Mouse (Mus musculus): Measurements from ENCODE around the gene Fancc. TPM values are rescaled to one million over a fixed set of nuclear protein-coding genes. Genes with fewer than 3 reads are reported as not detected.

Gene Fancc
- polyA plus RNA-seq, 1 experiment, result 14.7 TPM

DNA sequence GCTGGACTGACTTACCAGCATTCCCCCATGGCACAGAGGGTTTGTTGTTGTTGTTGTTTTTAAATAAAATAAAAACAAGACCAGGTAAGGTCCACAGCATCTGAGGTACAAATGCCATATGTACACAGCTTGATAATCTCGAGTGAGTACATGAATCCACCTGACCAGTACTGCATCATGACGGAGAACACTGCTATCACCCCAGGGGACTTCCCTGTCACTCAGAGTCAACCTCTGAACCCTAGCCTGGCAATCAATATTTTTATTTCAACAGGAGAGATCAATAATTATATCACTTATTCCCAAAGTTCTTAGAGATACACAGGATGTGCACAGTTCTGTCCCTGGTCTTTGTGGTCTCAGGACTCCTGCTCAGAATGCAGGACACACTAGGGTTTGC is 171.1 kb downstream of the Fancc start:
- Histone ChIP-seq H3K4me1 (replicated peaks; ENCODE audit: control insufficient read depth, insufficient read depth, low read length) (peaks cover 11% of the 10 kb centered on the region), H3K27me3 (ENCODE audit: control insufficient read depth, insufficient read depth, low read length) (no peaks in the 10 kb centered on the region), H3K27ac (ENCODE audit: control insufficient read depth, insufficient read depth, low read length) (no peak overlapping the region), H3K4me3 (ENCODE audit: control insufficient read depth, insufficient read depth, low read length) (no peak overlapping the region), H3K36me3 (ENCODE audit: control insufficient read depth, insufficient read depth, low read length) (no peaks in the 10 kb centered on the region)
- TF ChIP-seq CTCF (IDR thresholded peaks at IDR 0.05; ENCODE audit: borderline replicate concordance, control insufficient read depth, extremely low read depth, insufficient read depth, low read length, poor library complexity) (no peak), POLR2A (IDR thresholded peaks at IDR 0.05; ENCODE audit: control insufficient read depth, extremely low read depth, insufficient read depth, low read length, poor library complexity) (no peak)
- WGBS, result 92% methylated on average over 2 of the region's 2 CpGs
- DNase-seq, result no peak

- TF ChIP-seq CTCF (IDR thresholded peaks at IDR 0.05; ENCODE audit: borderline replicate concordance, control insufficient read depth, extremely low read depth, insufficient read depth, low read length, poor library complexity) (no peak), POLR2A (IDR thresholded peaks at IDR 0.05; ENCODE audit: control insufficient read depth, extremely low read depth, insufficient read depth, low read length, poor library complexity) (no peak)
- H3K4me1 ChIP-seq (replicated peaks; ENCODE audit: control insufficient read depth, insufficient read depth, low read length), result peaks cover 11% of the 10 kb centered on the region
- H3K27ac ChIP-seq (ENCODE audit: control insufficient read depth, insufficient read depth, low read length), result no peak overlapping the region
- H3K36me3 ChIP-seq (ENCODE audit: control insufficient read depth, insufficient read depth, low read length), result no peaks in the 10 kb centered on the region; the same call in 1 of the 2 replicates
- DNase-seq, result no peak
- WGBS, result 75% methylated on average over 10 of the region's 10 CpGs
- no peaks in the 10 kb centered on the region for H3K27me3 ChIP-seq (ENCODE audit: control insufficient read depth, insufficient read depth, low read length)
- no peak overlapping the region for H3K4me3 ChIP-seq (ENCODE audit: control insufficient read depth, insufficient read depth, low read length)
Observed at GRCm38 (mm10) chr13:63324978-63325848, 171.9 kb downstream of the Fancc start.

DNA sequence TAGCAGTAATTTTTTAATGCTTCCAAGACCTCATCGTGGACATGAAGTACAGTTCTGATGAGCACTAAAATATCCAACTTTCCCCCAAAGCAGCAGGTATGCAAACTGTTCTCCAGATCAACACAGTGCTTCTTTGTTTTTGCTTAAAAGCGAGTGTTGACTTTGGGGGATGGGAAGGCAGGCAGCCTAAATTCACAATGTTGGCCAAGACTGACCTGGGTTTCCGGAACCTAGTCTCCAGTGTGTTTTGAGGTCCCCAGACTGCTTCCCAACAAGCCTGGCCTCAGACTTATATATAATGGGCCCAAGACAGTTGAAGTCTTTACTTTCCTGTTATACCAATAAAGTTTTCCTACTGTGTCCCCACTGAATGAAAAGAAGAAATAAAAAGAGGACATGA is 172.8 kb downstream of the Fancc start:
- Histone ChIP-seq H3K27ac (ENCODE audit: control insufficient read depth, insufficient read depth, low read length) (no peak overlapping the region), H3K4me1 (replicated peaks; ENCODE audit: control insufficient read depth, insufficient read depth, low read length) (peaks cover 11% of the 10 kb centered on the region), H3K4me3 (ENCODE audit: control insufficient read depth, insufficient read depth, low read length) (no peak overlapping the region), H3K27me3 (ENCODE audit: control insufficient read depth, insufficient read depth, low read length) (no peaks in the 10 kb centered on the region), H3K36me3 (ENCODE audit: control insufficient read depth, insufficient read depth, low read length) (no peaks in the 10 kb centered on the region; the same call in 1 of the 2 replicates)
- TF ChIP-seq POLR2A (IDR thresholded peaks at IDR 0.05; ENCODE audit: control insufficient read depth, extremely low read depth, insufficient read depth, low read length, poor library complexity) (no peak), CTCF (IDR thresholded peaks at IDR 0.05; ENCODE audit: borderline replicate concordance, control insufficient read depth, extremely low read depth, insufficient read depth, low read length, poor library complexity) (no peak)
- DNase-seq, result no peak
- WGBS, result 93% methylated on average over 3 of the region's 3 CpGs

GRCm38 (mm10) chr13:63323286-63324075 is 173.6 kb downstream of the Fancc start:
- no peak overlapping the region for H3K4me3 ChIP-seq (ENCODE audit: control insufficient read depth, insufficient read depth, low read length)
- DNase-seq, result no peak
- peaks cover 13% of the 10 kb centered on the region for H3K4me1 ChIP-seq (replicated peaks; ENCODE audit: control insufficient read depth, insufficient read depth, low read length)
- 91% methylated on average over 9 of the region's 9 CpGs for WGBS
- TF ChIP-seq CTCF (IDR thresholded peaks at IDR 0.05; ENCODE audit: borderline replicate concordance, control insufficient read depth, extremely low read depth, insufficient read depth, low read length, poor library complexity) (no peak), POLR2A (IDR thresholded peaks at IDR 0.05; ENCODE audit: control insufficient read depth, extremely low read depth, insufficient read depth, low read length, poor library complexity) (no peak)
- H3K27me3 ChIP-seq (ENCODE audit: control insufficient read depth, insufficient read depth, low read length), result no peaks in the 10 kb centered on the region
- H3K27ac ChIP-seq (ENCODE audit: control insufficient read depth, insufficient read depth, low read length), result no peak overlapping the region
- no peaks in the 10 kb centered on the region; the same call in 1 of the 2 replicates for H3K36me3 ChIP-seq (ENCODE audit: control insufficient read depth, insufficient read depth, low read length)

DNA sequence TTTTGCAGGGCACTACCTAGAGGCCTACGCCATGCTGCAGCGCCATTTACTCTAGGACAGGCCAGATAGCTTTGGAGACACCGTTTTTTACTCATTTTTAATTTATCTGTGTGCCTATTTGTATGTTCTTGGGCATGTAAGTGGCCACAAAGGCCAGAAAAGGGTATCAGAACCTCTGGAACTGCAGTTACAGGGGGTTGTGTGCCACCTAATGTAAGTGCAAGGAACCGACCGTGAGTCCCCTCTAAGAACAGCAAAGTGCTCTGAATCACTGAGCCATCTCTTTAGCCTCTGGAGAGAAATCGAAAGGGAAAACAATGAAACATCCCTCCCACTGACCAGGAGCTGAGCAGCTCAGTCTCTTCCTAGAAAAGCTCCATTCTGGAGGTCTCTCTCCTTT is 174.3 kb downstream of the Fancc start:
- H3K4me3 ChIP-seq (ENCODE audit: control insufficient read depth, insufficient read depth, low read length), result no peak overlapping the region
- WGBS, result 97% methylated on average over 6 of the region's 6 CpGs
- H3K27ac ChIP-seq (ENCODE audit: control insufficient read depth, insufficient read depth, low read length), result no peak overlapping the region
- no peaks in the 10 kb centered on the region; the same call in 1 of the 2 replicates for H3K36me3 ChIP-seq (ENCODE audit: control insufficient read depth, insufficient read depth, low read length)
- TF ChIP-seq CTCF (IDR thresholded peaks at IDR 0.05; ENCODE audit: borderline replicate concordance, control insufficient read depth, extremely low read depth, insufficient read depth, low read length, poor library complexity) (no peak), POLR2A (IDR thresholded peaks at IDR 0.05; ENCODE audit: control insufficient read depth, extremely low read depth, insufficient read depth, low read length, poor library complexity) (no peak)
- no peak for DNase-seq
- no peaks in the 10 kb centered on the region for H3K27me3 ChIP-seq (ENCODE audit: control insufficient read depth, insufficient read depth, low read length)
- peaks cover 13% of the 10 kb centered on the region for H3K4me1 ChIP-seq (replicated peaks; ENCODE audit: control insufficient read depth, insufficient read depth, low read length)

- Histone ChIP-seq H3K27ac (ENCODE audit: control insufficient read depth, insufficient read depth, low read length) (no peak overlapping the region), H3K36me3 (ENCODE audit: control insufficient read depth, insufficient read depth, low read length) (no peaks in the 10 kb centered on the region; the same call in 1 of the 2 replicates), H3K27me3 (ENCODE audit: control insufficient read depth, insufficient read depth, low read length) (no peaks in the 10 kb centered on the region), H3K4me1 (replicated peaks; ENCODE audit: control insufficient read depth, insufficient read depth, low read length) (peaks cover 13% of the 10 kb centered on the region), H3K4me3 (ENCODE audit: control insufficient read depth, insufficient read depth, low read length) (no peak overlapping the region)
- WGBS, result 82% methylated on average over 5 of the region's 5 CpGs
- TF ChIP-seq CTCF (IDR thresholded peaks at IDR 0.05; ENCODE audit: borderline replicate concordance, control insufficient read depth, extremely low read depth, insufficient read depth, low read length, poor library complexity), result no peak
- no peak for TF ChIP-seq POLR2A (IDR thresholded peaks at IDR 0.05; ENCODE audit: control insufficient read depth, extremely low read depth, insufficient read depth, low read length, poor library complexity)
- no peak for DNase-seq
Observed at GRCm38 (mm10) chr13:63321689-63322088, 175.4 kb downstream of the Fancc start.
